Mouse (Mus musculus) MEL (cell line): ENCODE data around the gene Gm26920. TPM values are rescaled to one million over a fixed set of nuclear protein-coding genes. Genes with fewer than 3 reads are reported as not detected.

ENCODE experiments used
- DNase-seq: peaks from one replicate; pipeline ENCODE4 v3.0.0; 2011; ENCODE audit warnings: low read depth, low spot score
- H3K27ac ChIP-seq: 2 replicates; pipeline ENCODE4 v1.5.1; 2012; ENCODE audit warnings: low read depth, mild to moderate bottlenecking, control low read depth, low read length, moderate library complexity; ENCODE audit not compliant: control insufficient read depth
- H3K27me3 ChIP-seq, 2 experiments: fragments of 150-350 bp in 1 of 2; sonication (generic) in 1 of 2; 2 replicates each; pipeline ENCODE4 v1.6.1; 2012; ENCODE audit warnings: low read length in 2 of 2, mild to moderate bottlenecking in 2 of 2, improper control_type of control experiment in 1 of 2, moderate library complexity in 1 of 2; ENCODE audit not compliant: insufficient read depth in 2 of 2, control insufficient read depth in 1 of 2
- H3K36me3 ChIP-seq, 2 experiments: 2 replicates each; pipeline ENCODE4 v1.6.1; 2012 to 2014; ENCODE audit warnings: low read length in 2 of 2, improper control_type of control experiment in 1 of 2, inconsistent platforms in 1 of 2, mild to moderate bottlenecking in 1 of 2; ENCODE audit not compliant: insufficient read depth in 2 of 2, control insufficient read depth in 1 of 2
- H3K4me1 ChIP-seq, 2 experiments: fragments of 150-350 bp in 1 of 2; sonication (generic) in 1 of 2; 2 replicates each; pipeline ENCODE4 v1.6.1; 2012; ENCODE audit warnings: low read length in 2 of 2, improper control_type of control experiment in 1 of 2, mild to moderate bottlenecking in 1 of 2; ENCODE audit not compliant: insufficient read depth in 2 of 2, control insufficient read depth in 1 of 2
- H3K4me3 ChIP-seq, 2 experiments: fragments of 150-350 bp in 1 of 2; sonication (generic) in 1 of 2; 2 replicates each; pipeline ENCODE4 v1.5.1; 2012; ENCODE audit warnings: low read depth in 2 of 2, low read length in 2 of 2, mild to moderate bottlenecking in 2 of 2, moderate library complexity in 2 of 2, control low read depth in 1 of 2, improper control_type of control experiment in 1 of 2; ENCODE audit not compliant: control insufficient read depth in 1 of 2, insufficient read depth in 1 of 2
- H3K79me2 ChIP-seq: 2 replicates; pipeline ENCODE4 v1.6.1; 2012; ENCODE audit warnings: mild to moderate bottlenecking, low read length, moderate library complexity; ENCODE audit not compliant: control insufficient read depth, poor library complexity, insufficient read depth
- H3K9ac ChIP-seq: 2 replicates; pipeline ENCODE4 v1.6.1; 2012; ENCODE audit warnings: low read depth, mild to moderate bottlenecking, control low read depth, low read length, moderate library complexity; ENCODE audit not compliant: control insufficient read depth, poor library complexity, severe bottlenecking
- H3K9me3 ChIP-seq: fragments of 150-350 bp; sonication (generic); replicated peaks from 2 replicates; pipeline ENCODE4 v1.6.1; 2012; ENCODE audit warnings: mild to moderate bottlenecking, low read length, improper control_type of control experiment, moderate library complexity; ENCODE audit not compliant: insufficient read depth
- CHD1 ChIP-seq: IDR thresholded peaks from 2 replicates; pipeline ENCODE4 v1.6.1; 2012; ENCODE audit warnings: low read depth, mild to moderate bottlenecking, inconsistent platforms, low read length, improper control_type of control experiment
- CHD2 ChIP-seq: IDR thresholded peaks from 2 replicates; pipeline ENCODE4 v1.6.1; 2011; ENCODE audit warnings: low read length, improper control_type of control experiment
- CTCF ChIP-seq, 3 experiments: IDR thresholded peaks in 2 of 3; conservative IDR thresholded peaks in 1 of 3; 2 replicates each; pipeline ENCODE4 v1.5.1; 2011 to 2012; ENCODE audit warnings: low read length in 3 of 3, low read depth in 2 of 3, mild to moderate bottlenecking in 2 of 3, improper control_type of control experiment in 1 of 3, inconsistent platforms in 1 of 3, mixed read lengths in 1 of 3, moderate library complexity in 1 of 3; ENCODE audit not compliant: control insufficient read depth in 1 of 3, insufficient read depth in 1 of 3, poor library complexity in 1 of 3, severe bottlenecking in 1 of 3
- E2F4 ChIP-seq: IDR thresholded peaks from 2 replicates; pipeline ENCODE4 v1.6.1; 2011; ENCODE audit warnings: low read depth, low read length, improper control_type of control experiment, borderline replicate concordance
- ELF1 ChIP-seq: IDR thresholded peaks from 2 replicates; pipeline ENCODE4 v1.6.1; 2014; ENCODE audit warnings: low read depth, mild to moderate bottlenecking, inconsistent platforms, low read length, improper control_type of control experiment, moderate library complexity
- EP300 ChIP-seq, 2 experiments: IDR thresholded peaks; 2 replicates each; pipeline ENCODE4 v1.6.1; 2011; ENCODE audit warnings: improper control_type of control experiment in 2 of 2, low read length in 2 of 2, low read depth in 1 of 2, mild to moderate bottlenecking in 1 of 2
- GATA1 ChIP-seq: IDR thresholded peaks from 2 replicates; pipeline ENCODE4 v1.6.1; 2011; ENCODE audit warnings: low read depth, low read length, improper control_type of control experiment
- MAX ChIP-seq: IDR thresholded peaks from 2 replicates; pipeline ENCODE4 v1.6.1; 2011; ENCODE audit warnings: low read length, improper control_type of control experiment
- MAZ ChIP-seq: IDR thresholded peaks from 2 replicates; pipeline ENCODE4 v1.6.1; 2012; ENCODE audit warnings: low read depth, mild to moderate bottlenecking, inconsistent platforms, low read length, improper control_type of control experiment
- MEF2A ChIP-seq: IDR thresholded peaks from 2 replicates; pipeline ENCODE4 v1.6.1; 2014; ENCODE audit warnings: low read depth, mild to moderate bottlenecking, inconsistent platforms, low read length, improper control_type of control experiment; ENCODE audit not compliant: poor library complexity, insufficient replicate concordance, severe bottlenecking; ENCODE audit errors: extremely low read depth
- NRF1 ChIP-seq: IDR thresholded peaks from 2 replicates; pipeline ENCODE4 v1.6.1; 2014; ENCODE audit warnings: low read depth, mild to moderate bottlenecking, inconsistent platforms, low read length, improper control_type of control experiment, moderate library complexity; ENCODE audit not compliant: poor library complexity, insufficient read depth, severe bottlenecking
- POLR2AphosphoS2 ChIP-seq: IDR thresholded peaks from 2 replicates; pipeline ENCODE4 v1.6.1; 2011; ENCODE audit warnings: low read length, improper control_type of control experiment
- RAD21 ChIP-seq: IDR thresholded peaks from 2 replicates; pipeline ENCODE4 v1.6.1; 2011; ENCODE audit warnings: mild to moderate bottlenecking, low read depth, low read length, improper control_type of control experiment
- RCOR1 ChIP-seq: IDR thresholded peaks from 2 replicates; pipeline ENCODE4 v1.6.1; 2012; ENCODE audit warnings: low read depth, mild to moderate bottlenecking, inconsistent platforms, low read length, improper control_type of control experiment
- SIN3A ChIP-seq: IDR thresholded peaks from 2 replicates; pipeline ENCODE4 v1.6.1; 2012; ENCODE audit warnings: low read length, improper control_type of control experiment, inconsistent platforms
- SMC3 ChIP-seq: IDR thresholded peaks from 2 replicates; pipeline ENCODE4 v1.6.1; 2011; ENCODE audit warnings: low read depth, low read length, improper control_type of control experiment
- TBP ChIP-seq: IDR thresholded peaks from 2 replicates; pipeline ENCODE4 v1.8.0; 2011; ENCODE audit warnings: low read depth, low read length, improper control_type of control experiment
- UBTF ChIP-seq: IDR thresholded peaks from 2 replicates; pipeline ENCODE4 v1.6.1; 2012; ENCODE audit warnings: low read depth, mild to moderate bottlenecking, inconsistent platforms, low read length, improper control_type of control experiment, moderate library complexity, borderline replicate concordance; ENCODE audit not compliant: insufficient read depth
- USF2 ChIP-seq, 2 experiments: IDR thresholded peaks; 2 replicates each; pipeline ENCODE4 v1.6.1; 2011 to 2012; ENCODE audit warnings: improper control_type of control experiment in 2 of 2, low read length in 2 of 2, borderline replicate concordance in 1 of 2, inconsistent platforms in 1 of 2, low read depth in 1 of 2, mild to moderate bottlenecking in 1 of 2; ENCODE audit not compliant: insufficient read depth in 1 of 2
- ZC3H11A ChIP-seq: IDR thresholded peaks from 2 replicates; pipeline ENCODE4 v1.6.1; 2012; ENCODE audit warnings: low read depth, mild to moderate bottlenecking, inconsistent platforms, low read length, improper control_type of control experiment
- polyA plus RNA-seq, 2 experiments: library from polyadenylated mRNA; stranded (reverse) in 1 of 2; unstranded in 1 of 2; fragments of >175 nt in 1 of 2; fragments of >200 nt in 1 of 2; gene quantifications; 2 replicates each; pipeline versions ENCODE4 v1.2.1 to v1.2.4; 2012; ENCODE audit warnings: low replicate concordance in 2 of 2, low read depth in 1 of 2; ENCODE audit not compliant: insufficient read length in 2 of 2, insufficient read depth in 1 of 2, missing spikeins in 1 of 2
- total RNA-seq: library from RNA; depleted of rRNA; stranded (reverse); fragments of 300-350 nt; gene quantifications from 2 replicates; pipeline ENCODE4 v1.2.3, GENCODE M21; 2012

Gm26920 gene
- total and polyA plus RNA-seq, 3 experiments = 0.62 TPM; not detected in 2

GRCm38 (mm10) chr7:30072146-30073028 lies 17.8 kb downstream of the Gm26920 start, which contains the start of gene Zfp82 (continued):
- TF ChIP-seq EP300 (IDR thresholded peaks at IDR 0.05; ENCODE audit: low read depth in 1 of 2, low read length in 2 of 2) = no peak
- peak; percentile 69; the same call in 1 of the 2 replicates for TF ChIP-seq POLR2AphosphoS2
- TF ChIP-seq MEF2A = no peak
- no peak for TF ChIP-seq ZC3H11A
- TF ChIP-seq TBP = peak; percentile 70; the same call in 1 of the 2 replicates
- TF ChIP-seq E2F4 = no peak
- TF ChIP-seq CHD1 = no peak
- peak; percentile 87 for TF ChIP-seq NRF1
- no peak for TF ChIP-seq CHD2
- no peak for TF ChIP-seq USF2 (IDR thresholded peaks at IDR 0.05; ENCODE audit: borderline replicate concordance in 1 of 2, insufficient read depth in 1 of 2, low read depth in 1 of 2, low read length in 2 of 2)
- TF ChIP-seq MAZ = 0 out of 2 replicates have a peak, but pooled peaks have one; percentile 74
- TF ChIP-seq, all 39 proteins: peak for 13

DNA sequence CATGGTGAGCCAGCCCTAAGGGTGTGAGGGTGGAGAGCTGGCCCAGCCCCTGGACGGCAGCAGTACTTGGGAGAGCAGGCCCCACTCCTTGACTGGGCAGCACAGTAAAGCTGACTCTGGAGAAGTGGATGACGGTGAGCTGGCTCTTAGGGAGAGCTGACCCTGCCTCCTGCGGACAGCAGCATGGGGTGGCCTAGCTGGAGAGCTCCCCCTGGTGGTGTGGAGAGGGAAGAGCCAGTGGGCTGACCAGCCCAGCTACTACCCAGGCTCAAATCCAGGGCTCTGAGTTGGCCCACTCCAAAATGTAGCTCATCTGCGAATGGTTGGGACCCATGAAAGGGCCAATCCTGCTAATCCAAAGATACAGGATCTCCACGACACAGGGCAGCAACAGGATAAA lies 25.6 kb downstream of the Gm26920 start:
- H3K9me3 ChIP-seq = no peaks in the 10 kb centered on the region
- no peak for DNase-seq
- no peak overlapping the region for H3K4me3 ChIP-seq
- H3K36me3 ChIP-seq = no peaks in the 10 kb centered on the region
- no peaks in the 10 kb centered on the region for H3K4me1 ChIP-seq
- no peak overlapping the region for H3K27ac ChIP-seq
- no peaks in the 10 kb centered on the region for H3K79me2 ChIP-seq
- no peak for TF ChIP-seq CHD1
- no peak for TF ChIP-seq SIN3A
- TF ChIP-seq ELF1 = no peak
- TF ChIP-seq, all 39 proteins: peak for 0
- H3K27me3 ChIP-seq = no peaks in the 10 kb centered on the region
- no peak overlapping the region for H3K9ac ChIP-seq

- no peaks in the 10 kb centered on the region for H3K36me3 ChIP-seq
- H3K27me3 ChIP-seq = no peaks in the 10 kb centered on the region
- peak; percentile 43 for TF ChIP-seq RAD21
- no peak for TF ChIP-seq UBTF
- peak; percentile 61 for TF ChIP-seq SMC3
- TF ChIP-seq POLR2AphosphoS2 = no peak
- no peak for TF ChIP-seq MAX
- TF ChIP-seq CTCF (IDR thresholded peaks at IDR 0.05 in 2 of 3, conservative IDR thresholded peaks at IDR 0.05 in 1 of 3; ENCODE audit: control insufficient read depth in 1 of 3, insufficient read depth in 1 of 3, low read depth in 2 of 3, low read length in 3 of 3, poor library complexity in 1 of 3, severe bottlenecking in 1 of 3) = peak; percentile 46 to 59 (median 57); a peak in 5 of 6 replicates
- peak; percentile 34; the same call in 1 of the 2 replicates for TF ChIP-seq GATA1
- TF ChIP-seq RCOR1 = no peak
- DNase-seq = peak; percentile 67
- no peak overlapping the region for H3K9ac ChIP-seq
- H3K9me3 ChIP-seq = no peaks in the 10 kb centered on the region
- H3K27ac ChIP-seq = no peak overlapping the region
- no peaks in the 10 kb centered on the region for H3K79me2 ChIP-seq
- H3K4me3 ChIP-seq = no peak overlapping the region
- H3K4me1 ChIP-seq = no peaks in the 10 kb centered on the region
Measured at GRCm38 (mm10) chr7:30062478-30062877, 27.7 kb downstream of the Gm26920 start.
